Mouse (Mus musculus): ENCODE data around the gene Cpa1. TPM values are rescaled to one million over a fixed set of nuclear protein-coding genes. Genes with fewer than 3 reads are reported as not detected.

The Cpa1 gene
- polyA plus RNA-seq, 1 experiment from 2014 or later = 2.4 TPM

DNA sequence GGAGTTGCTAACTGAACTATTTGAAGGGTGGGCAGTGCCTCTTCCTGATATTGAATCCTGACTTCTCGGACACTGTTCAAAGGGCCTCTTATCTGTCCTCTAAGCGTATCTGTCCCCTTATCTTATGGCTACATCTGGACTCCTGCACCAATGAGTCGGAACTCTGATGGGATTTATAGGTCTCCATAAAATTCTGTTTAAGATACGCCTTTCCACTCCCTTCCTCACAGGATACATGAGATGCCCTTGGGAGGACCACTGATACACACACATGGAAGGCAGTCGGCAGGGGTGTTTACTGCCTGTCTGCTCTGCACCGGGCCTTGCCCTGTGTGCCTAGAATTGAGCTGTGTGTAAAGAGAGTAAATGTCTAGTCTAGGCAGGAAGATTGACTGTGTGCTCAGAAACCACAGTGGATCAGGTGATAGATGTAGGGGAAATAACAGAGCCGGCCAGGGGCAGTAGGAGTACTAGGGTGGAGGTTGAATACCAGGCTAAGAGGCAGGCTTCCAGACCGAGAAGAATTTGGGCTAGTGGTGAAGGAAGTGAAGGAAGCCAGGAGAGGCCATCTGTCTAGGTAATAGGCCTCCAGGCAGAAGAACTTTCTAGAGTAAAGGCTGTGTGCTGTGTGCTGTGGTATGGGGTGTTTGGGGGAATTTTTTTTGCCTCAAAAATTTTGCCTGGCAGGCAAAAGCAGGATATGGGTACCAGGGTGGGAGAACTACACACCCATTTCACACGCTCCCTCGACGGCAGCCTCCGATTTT lies 4.9 kb downstream of the Cpa1 start:
- H3K27ac ChIP-seq (ENCODE audit: low read length) = peak overlapping the region; percentile 3
- H3K36me3 ChIP-seq (ENCODE audit: insufficient read depth, low read length) = no peaks in the 10 kb centered on the region
- H3K4me1 ChIP-seq (ENCODE audit: insufficient read depth, low read length) = peaks cover 18% of the 10 kb centered on the region
- no peak overlapping the region for H3K4me3 ChIP-seq (ENCODE audit: low read length)
- WGBS = 36% methylated on average over 12 of the region's 12 CpGs
- H3K9me3 ChIP-seq (ENCODE audit: low read length) = no peaks in the 10 kb centered on the region
- no peak overlapping the region for H3K9ac ChIP-seq (replicated peaks; ENCODE audit: low read length)
- ATAC-seq (ENCODE audit: low FRiP score, low TSS enrichment) = peak; percentile 77
- no peak overlapping the region for H3K4me2 ChIP-seq (replicated peaks; ENCODE audit: low read depth, low read length)
- no peaks in the 10 kb centered on the region for H3K27me3 ChIP-seq (ENCODE audit: insufficient read depth, low read length)

DNA sequence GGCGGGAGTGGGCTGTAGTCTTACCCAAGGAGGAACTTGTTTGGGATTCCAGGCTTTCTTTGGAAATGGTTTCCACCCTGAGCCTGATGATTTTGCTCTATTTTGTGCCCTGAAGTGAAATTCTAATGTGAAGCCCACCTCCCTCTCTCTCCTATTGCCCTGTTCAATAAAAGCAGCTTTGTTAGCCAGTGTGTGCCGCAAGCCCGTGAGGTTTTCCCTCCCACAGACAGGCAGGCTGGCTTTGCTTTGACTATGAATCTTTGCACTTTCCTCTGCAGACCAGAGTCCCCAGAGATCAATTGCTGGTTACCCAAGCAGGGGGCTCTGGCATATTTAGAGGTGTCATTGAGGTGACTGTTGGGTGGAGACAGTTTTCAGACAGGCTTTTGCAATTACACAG lies 5.4 kb downstream of the Cpa1 start:
- Histone ChIP-seq H3K27me3 (ENCODE audit: insufficient read depth, low read length) (no peaks in the 10 kb centered on the region), H3K4me1 (ENCODE audit: insufficient read depth, low read length) (peaks cover 18% of the 10 kb centered on the region), H3K4me3 (ENCODE audit: low read length) (no peak overlapping the region), H3K27ac (ENCODE audit: low read length) (peak overlapping the region; percentile 3), H3K9me3 (ENCODE audit: low read length) (no peaks in the 10 kb centered on the region), H3K4me2 (replicated peaks; ENCODE audit: low read depth, low read length) (no peak overlapping the region), H3K36me3 (ENCODE audit: insufficient read depth, low read length) (no peaks in the 10 kb centered on the region), H3K9ac (replicated peaks; ENCODE audit: low read length) (no peak overlapping the region)
- 55% methylated on average over 3 of the region's 3 CpGs for whole genome bisulfite sequencing
- ATAC-seq (ENCODE audit: low FRiP score, low TSS enrichment) = no peak

GRCm38 (mm10) chr6:30645379-30645778 lies 6.4 kb downstream of the Cpa1 start:
- WGBS = 82% methylated on average over 6 of the region's 6 CpGs
- Histone ChIP-seq H3K9ac (replicated peaks; ENCODE audit: low read length) (no peak overlapping the region), H3K36me3 (ENCODE audit: insufficient read depth, low read length) (no peaks in the 10 kb centered on the region), H3K9me3 (ENCODE audit: low read length) (no peaks in the 10 kb centered on the region), H3K27ac (ENCODE audit: low read length) (no peak overlapping the region), H3K4me3 (ENCODE audit: low read length) (no peak overlapping the region), H3K4me1 (ENCODE audit: insufficient read depth, low read length) (peaks cover 18% of the 10 kb centered on the region), H3K27me3 (ENCODE audit: insufficient read depth, low read length) (no peaks in the 10 kb centered on the region), H3K4me2 (replicated peaks; ENCODE audit: low read depth, low read length) (no peak overlapping the region)
- ATAC-seq (ENCODE audit: low FRiP score, low TSS enrichment) = no peak

- no peak for ATAC-seq (ENCODE audit: low FRiP score, low TSS enrichment)
- Histone ChIP-seq H3K27me3 (ENCODE audit: insufficient read depth, low read length) (no peaks in the 10 kb centered on the region), H3K4me2 (replicated peaks; ENCODE audit: low read depth, low read length) (no peak overlapping the region), H3K27ac (ENCODE audit: low read length) (no peak overlapping the region), H3K9ac (replicated peaks; ENCODE audit: low read length) (no peak overlapping the region), H3K4me3 (ENCODE audit: low read length) (no peak overlapping the region), H3K9me3 (ENCODE audit: low read length) (no peaks in the 10 kb centered on the region), H3K4me1 (ENCODE audit: insufficient read depth, low read length) (peaks cover 29% of the 10 kb centered on the region), H3K36me3 (ENCODE audit: insufficient read depth, low read length) (no peaks in the 10 kb centered on the region)
- WGBS = 78% methylated on average over 11 of the region's 11 CpGs
These were observed 10.8 kb downstream of the Cpa1 start for GRCm38 (mm10) chr6:30649651-30650296.

DNA sequence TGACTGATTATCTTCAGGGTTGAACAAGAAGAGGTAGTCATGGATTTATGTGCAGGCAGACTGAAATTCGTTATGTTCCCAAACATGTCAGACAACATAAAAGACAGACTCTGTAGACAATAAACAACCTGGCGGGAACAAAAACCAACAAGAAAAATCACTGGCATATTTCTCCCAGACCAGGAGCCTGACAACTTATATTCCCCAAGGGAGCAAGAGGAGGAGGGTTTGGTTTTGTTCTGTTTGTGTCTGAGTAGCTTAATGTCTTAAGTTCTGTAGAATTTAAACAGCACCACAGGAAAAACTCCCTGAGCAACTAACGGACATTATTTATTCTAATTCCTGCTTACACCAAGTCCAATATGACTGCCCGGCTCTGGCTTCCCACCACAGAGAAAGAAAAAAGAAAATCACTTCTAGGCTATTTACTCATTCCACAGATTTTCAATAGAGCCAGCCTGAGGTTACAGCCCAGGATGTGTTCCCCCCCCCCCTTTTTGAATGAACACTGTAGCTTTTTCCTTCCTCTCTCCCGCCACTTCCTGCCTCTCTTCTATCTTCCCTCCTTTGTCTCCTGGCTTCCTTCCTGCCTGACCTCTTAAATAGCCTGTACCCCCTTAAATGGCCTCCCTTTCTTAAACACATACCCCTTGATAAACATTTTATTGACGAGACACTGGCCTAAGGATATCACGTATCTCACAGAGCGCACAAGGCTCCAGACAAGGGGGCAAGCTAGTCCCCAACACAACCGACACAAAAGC lies 13.6 kb downstream of the Cpa1 start:
- H3K4me1 ChIP-seq (ENCODE audit: insufficient read depth, low read length) = peaks cover 51% of the 10 kb centered on the region
- H3K9me3 ChIP-seq (ENCODE audit: low read length) = no peaks in the 10 kb centered on the region
- 34% methylated on average over 9 of the region's 9 CpGs for WGBS
- no peaks in the 10 kb centered on the region for H3K36me3 ChIP-seq (ENCODE audit: insufficient read depth, low read length)
- no peak overlapping the region; the same call in 1 of the 2 replicates for H3K9ac ChIP-seq (replicated peaks; ENCODE audit: low read length)
- no peak overlapping the region for H3K4me2 ChIP-seq (replicated peaks; ENCODE audit: low read depth, low read length)
- H3K4me3 ChIP-seq (ENCODE audit: low read length) = no peak overlapping the region
- no peak; the same call in 1 of the 2 replicates for ATAC-seq (ENCODE audit: low FRiP score, low TSS enrichment)
- no peaks in the 10 kb centered on the region for H3K27me3 ChIP-seq (ENCODE audit: insufficient read depth, low read length)
- peak overlapping the region; percentile 87 for H3K27ac ChIP-seq (ENCODE audit: low read length)

- H3K9me3 ChIP-seq (ENCODE audit: low read length) = no peaks in the 10 kb centered on the region
- no peak overlapping the region for H3K9ac ChIP-seq (replicated peaks; ENCODE audit: low read length)
- H3K4me3 ChIP-seq (ENCODE audit: low read length) = no peak overlapping the region
- no peak overlapping the region for H3K4me2 ChIP-seq (replicated peaks; ENCODE audit: low read depth, low read length)
- peak overlapping the region; percentile 87 for H3K27ac ChIP-seq (ENCODE audit: low read length)
- no peaks in the 10 kb centered on the region for H3K27me3 ChIP-seq (ENCODE audit: insufficient read depth, low read length)
- no peak for ATAC-seq (ENCODE audit: low FRiP score, low TSS enrichment)
- 51% methylated on average over 6 of the region's 6 CpGs for WGBS
- H3K4me1 ChIP-seq (ENCODE audit: insufficient read depth, low read length) = peaks cover 49% of the 10 kb centered on the region
- H3K36me3 ChIP-seq (ENCODE audit: insufficient read depth, low read length) = no peaks in the 10 kb centered on the region
These were observed 14.5 kb downstream of the Cpa1 start for GRCm38 (mm10) chr6:30653518-30653917.

GRCm38 (mm10) chr6:30654402-30654859 lies 15.4 kb downstream of the Cpa1 start:
- peak; percentile 16; the same call in 1 of the 2 replicates for ATAC-seq (ENCODE audit: low FRiP score, low TSS enrichment)

GRCm38 (mm10) chr6:30654932-30655331 lies 15.9 kb downstream of the Cpa1 start:
- H3K9me3 ChIP-seq (ENCODE audit: low read length) = no peaks in the 10 kb centered on the region
- H3K27me3 ChIP-seq (ENCODE audit: insufficient read depth, low read length) = no peaks in the 10 kb centered on the region
- ATAC-seq (ENCODE audit: low FRiP score, low TSS enrichment) = no peak
- H3K4me2 ChIP-seq (replicated peaks; ENCODE audit: low read depth, low read length) = no peak overlapping the region
- peak overlapping the region; percentile 87 for H3K27ac ChIP-seq (ENCODE audit: low read length)
- WGBS = 74% methylated on average over 3 of the region's 3 CpGs
- no peak overlapping the region for H3K4me3 ChIP-seq (ENCODE audit: low read length)
- no peaks in the 10 kb centered on the region for H3K36me3 ChIP-seq (ENCODE audit: insufficient read depth, low read length)
- H3K4me1 ChIP-seq (ENCODE audit: insufficient read depth, low read length) = peaks cover 48% of the 10 kb centered on the region
- H3K9ac ChIP-seq (replicated peaks; ENCODE audit: low read length) = peak overlapping the region; percentile 9; the same call in 1 of the 2 replicates

More at GRCm38 (mm10) chr6:30654402-30654859, 15.4 kb downstream of the Cpa1 start:
- H3K36me3 ChIP-seq (ENCODE audit: insufficient read depth, low read length) = no peaks in the 10 kb centered on the region
- H3K4me3 ChIP-seq (ENCODE audit: low read length) = no peak overlapping the region
- H3K27me3 ChIP-seq (ENCODE audit: insufficient read depth, low read length) = no peaks in the 10 kb centered on the region
- no peak overlapping the region; the same call in 1 of the 2 replicates for H3K9ac ChIP-seq (replicated peaks; ENCODE audit: low read length)
- H3K9me3 ChIP-seq (ENCODE audit: low read length) = no peaks in the 10 kb centered on the region
- H3K4me2 ChIP-seq (replicated peaks; ENCODE audit: low read depth, low read length) = no peak overlapping the region
- H3K4me1 ChIP-seq (ENCODE audit: insufficient read depth, low read length) = peaks cover 48% of the 10 kb centered on the region
- H3K27ac ChIP-seq (ENCODE audit: low read length) = peak overlapping the region; percentile 87
- 27% methylated on average over 6 of the region's 6 CpGs for WGBS

GRCm38 (mm10) chr6:30657279-30657678 lies 18.3 kb downstream of the Cpa1 start:
- Histone ChIP-seq H3K4me1 (ENCODE audit: insufficient read depth, low read length) (peaks cover 47% of the 10 kb centered on the region), H3K27ac (ENCODE audit: low read length) (peak overlapping the region; percentile 87)

More at GRCm38 (mm10) chr6:30657279-30657678, 18.3 kb downstream of the Cpa1 start:
- Histone ChIP-seq H3K36me3 (ENCODE audit: insufficient read depth, low read length) (no peaks in the 10 kb centered on the region; the same call in 1 of the 2 replicates), H3K9ac (replicated peaks; ENCODE audit: low read length) (no peak overlapping the region), H3K4me3 (ENCODE audit: low read length) (no peak overlapping the region), H3K4me2 (replicated peaks; ENCODE audit: low read depth, low read length) (no peak overlapping the region), H3K9me3 (ENCODE audit: low read length) (no peaks in the 10 kb centered on the region), H3K27me3 (ENCODE audit: insufficient read depth, low read length) (no peaks in the 10 kb centered on the region)
- WGBS = 84% methylated on average over 12 of the region's 12 CpGs
- no peak for ATAC-seq (ENCODE audit: low FRiP score, low TSS enrichment)
